Mouse (Mus musculus) E14TG2a.4 (cell line): ENCODE data around the gene Ccdc116.

ENCODE experiments used
- CTCF ChIP-seq: conservative IDR thresholded peaks from 2 replicates; pipeline ENCODE4 v1.5.1; 2014; ENCODE audit warnings: low read length
- NANOG ChIP-seq: IDR thresholded peaks from 2 replicates; pipeline ENCODE4 v1.6.1; 2014; ENCODE audit warnings: borderline replicate concordance, low read length, mixed read lengths
- POU5F1 ChIP-seq: IDR thresholded peaks from 2 replicates; pipeline ENCODE4 v1.6.1; 2014; ENCODE audit warnings: low read length, borderline replicate concordance

DNA sequence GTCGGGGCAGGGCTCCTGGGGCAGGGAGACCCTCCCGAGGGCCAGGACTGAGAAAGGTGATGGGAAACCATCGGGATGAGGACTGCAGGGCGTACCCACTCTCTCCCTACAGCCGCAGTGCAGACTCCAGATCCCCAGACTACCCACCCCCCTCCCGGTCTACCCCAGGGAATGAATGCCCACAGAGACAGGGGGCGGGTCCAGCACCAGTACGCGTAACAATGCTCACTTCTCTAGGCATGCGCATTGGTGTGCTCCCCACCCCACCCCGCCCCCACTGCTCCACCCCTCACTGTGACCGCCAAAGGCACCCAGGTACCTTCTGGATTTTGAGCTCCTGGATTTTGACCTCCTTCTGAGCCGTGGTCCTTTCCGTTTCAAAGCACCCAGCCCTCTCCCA is 25.5 kb downstream of the Ccdc116 start:
- no peak for TF ChIP-seq CTCF
- TF ChIP-seq POU5F1: no peak
- no peak for TF ChIP-seq NANOG
